Comparison of ENCODE assay signal across 25 mouse cellular contexts in genomic region chr17:11858772-11859405, GRCm38 (mm10).
"Had no signal": no experiment of that assay in that cellular context is flagged by ENCODE, and none has a peak within 500 bp of the region (broad histone marks: within the 10 kb centered on the region; RNA-seq: fewer than 3 reads in every experiment).

No protein-coding gene starts in this region.

- ATAC-seq: hindbrain, embryonic 16.5 days; inflammation-experienced regulatory T-cells, adult 6 months; intestine, embryonic 15.5 days; intestine, postnatal 0 days; liver, embryonic 12.5 days had no signal

- H3K36me3 ChIP-seq: heart, embryonic 13.5 days; heart, embryonic 15.5 days; intestine, embryonic 15.5 days; limb, embryonic 13.5 days; limb, embryonic 15.5 days; liver, embryonic 12.5 days had no signal

- H3K4me1 ChIP-seq: heart, embryonic 13.5 days; heart, embryonic 15.5 days; intestine, embryonic 15.5 days; limb, embryonic 13.5 days; limb, embryonic 15.5 days; liver, embryonic 12.5 days had no signal

- H3K27me3 ChIP-seq: heart, embryonic 13.5 days; heart, embryonic 15.5 days; intestine, embryonic 15.5 days; limb, embryonic 13.5 days; limb, embryonic 15.5 days had no signal

- H3K27ac ChIP-seq: heart, adult 2 months; heart, embryonic 13.5 days; heart, embryonic 15.5 days; hindbrain, embryonic 14.5 days; intestine, embryonic 15.5 days; layer of hippocampus, adult 2 months; limb, embryonic 13.5 days; limb, embryonic 15.5 days; liver, embryonic 12.5 days; liver, embryonic 14.5 days had no signal

- H3K9me3 ChIP-seq: heart, embryonic 13.5 days; heart, embryonic 15.5 days; intestine, embryonic 15.5 days; limb, embryonic 13.5 days; limb, embryonic 15.5 days; liver, embryonic 12.5 days had no signal

- DNase-seq: gastrocnemius, postnatal 14 days; gastrocnemius, postnatal 36 days; heart, adult 2 months; heart, postnatal 14 days; heart, postnatal 36 days; kidney, adult 18-20 months; kidney, adult 8-10 months; kidney, postnatal 10 days; kidney, postnatal 25 days; kidney, postnatal 4 days; left cerebral cortex, postnatal 4 days; lung, adult 18-20 months had no signal

- H3K9ac ChIP-seq: heart, embryonic 13.5 days; heart, embryonic 15.5 days; hindbrain, embryonic 14.5 days; intestine, embryonic 15.5 days; limb, embryonic 13.5 days; limb, embryonic 15.5 days; liver, embryonic 12.5 days; liver, embryonic 14.5 days had no signal

- H3K4me3 ChIP-seq: heart, adult 2 months; heart, embryonic 13.5 days; heart, embryonic 15.5 days; intestine, embryonic 15.5 days; layer of hippocampus, adult 2 months; limb, embryonic 13.5 days; limb, embryonic 15.5 days; liver, embryonic 12.5 days had no signal

- H3K4me2 ChIP-seq: heart, embryonic 11.5 days; heart, embryonic 13.5 days; heart, embryonic 15.5 days; hindbrain, embryonic 14.5 days; intestine, embryonic 15.5 days; limb, embryonic 13.5 days; limb, embryonic 15.5 days; liver, embryonic 12.5 days had no signal
